15 mouse cellular contexts compared by ENCODE assay signal in genomic region chr2:121472783-121473182, GRCm38 (mm10). TPM values are rescaled to one million over a fixed set of nuclear protein-coding genes. Genes with fewer than 3 reads are reported as not detected.
DNase-seq lines count a peak whose midpoint lies in the region; ATAC-seq and TF ChIP-seq lines count a peak whose summit lies in the region.
"Not testable (repeated sequence)": the region's sequence is repeated elsewhere in the genome, so short reads cannot be mapped to it uniquely, and the experiment has no call there.
"Had no signal": no experiment of that assay in that cellular context is flagged by ENCODE, and none has a peak within 500 bp of the region (broad histone marks: within the 10 kb centered on the region; RNA-seq: fewer than 3 reads in every experiment).

No protein-coding gene starts in this region.

- DNase-seq in forebrain, embryonic 10.5 days (ENCODE audit: extremely low spot score, low spot score); heart, embryonic 10.5 days (ENCODE audit: low spot score); left cerebral cortex, adult 2 months (ENCODE audit: extremely low spot score in 1 of 2, low spot score in 2 of 2); liver, embryonic 14.5 days (ENCODE audit: low read depth in 3 of 3, low spot score in 3 of 3): not testable (repeated sequence)

- peak overlapping the region; percentile 87 for H3K4me2 ChIP-seq in hindbrain, embryonic 13.5 days
- not testable (repeated sequence) for H3K4me2 ChIP-seq in liver, embryonic 14.5 days (ENCODE audit: low read depth)

- TF ChIP-seq EP300 in liver, embryonic 14.5 days (IDR thresholded peaks at IDR 0.05; ENCODE audit: low read depth), result not testable (repeated sequence)

- not testable (repeated sequence) for H3K9me3 ChIP-seq in E14TG2a.4 (ENCODE audit: low read length); forebrain, embryonic 10.5 days; heart, embryonic 10.5 days; hindbrain, embryonic 13.5 days; liver, embryonic 14.5 days (ENCODE audit: control insufficient read depth, low read length)

- H3K9ac ChIP-seq in hindbrain, embryonic 13.5 days; liver, embryonic 14.5 days (replicated peaks): not testable (repeated sequence)

- peak overlapping the region; percentile 78 for H3K4me3 ChIP-seq in E14TG2a.4 (replicated peaks; ENCODE audit: low read length)
- H3K4me3 ChIP-seq in forebrain, embryonic 10.5 days, result peak overlapping the region; percentile 64
- 0 out of 2 replicates have a peak overlapping the region, but pooled peaks have one; percentile 66 for H3K4me3 ChIP-seq in heart, embryonic 10.5 days
- H3K4me3 ChIP-seq in hindbrain, embryonic 13.5 days, result peak overlapping the region; percentile 56; the same call in 1 of the 2 replicates
- H3K4me3 ChIP-seq in left cerebral cortex, adult 2 months, result peak overlapping the region; percentile 63
- H3K4me3 ChIP-seq in liver, embryonic 14.5 days (ENCODE audit: insufficient read depth in 1 of 2, low read depth in 2 of 2, low read length in 2 of 2), result not testable (repeated sequence)

- 94% methylated on average over 3 of the region's 3 CpGs for whole genome bisulfite sequencing in forebrain, embryonic 10.5 days
- 93% methylated on average over 3 of the region's 3 CpGs for WGBS in heart, embryonic 10.5 days
- WGBS in hindbrain, embryonic 13.5 days, result 95% methylated on average over 3 of the region's 3 CpGs
- 84% methylated on average over 3 of the region's 3 CpGs for WGBS in liver, embryonic 14.5 days (ENCODE audit: insufficient replicate concordance)

- peaks cover 16% of the 10 kb centered on the region for H3K4me1 ChIP-seq in E14TG2a.4 (replicated peaks; ENCODE audit: low read depth, low read length)
- H3K4me1 ChIP-seq in forebrain, embryonic 10.5 days; heart, embryonic 10.5 days; liver, embryonic 14.5 days (replicated peaks; ENCODE audit: control insufficient read depth in 2 of 2, insufficient read depth in 2 of 2, low read length in 1 of 2): not testable (repeated sequence)
- peaks cover 11% of the 10 kb centered on the region for H3K4me1 ChIP-seq in hindbrain, embryonic 13.5 days (replicated peaks)

- ATAC-seq in hindbrain, embryonic 13.5 days (ENCODE audit: low FRiP score); liver, embryonic 14.5 days (ENCODE audit: insufficient read depth): not testable (repeated sequence)
- ATAC-seq in megakaryocyte, adult 5-6 weeks (ENCODE audit: poor library complexity, severe bottlenecking), result 0 out of 2 replicates have a peak, but pooled peaks have one; percentile 31
- 0 out of 2 replicates have a peak, but pooled peaks have one; percentile 49 for ATAC-seq in monocyte, adult 5-6 weeks (replicated peaks; ENCODE audit: insufficient number of reproducible peaks, low FRiP score, low TSS enrichment, poor library complexity, severe bottlenecking)

- intact Hi-C loops in left cerebral cortex, adult 2 months (cut with DNase I), result not testable (repeated sequence)

- not testable (repeated sequence) for H3K27me3 ChIP-seq in E14TG2a.4 (ENCODE audit: insufficient read depth, low read length); forebrain, embryonic 10.5 days (ENCODE audit: poor library complexity, severe bottlenecking); heart, embryonic 10.5 days (ENCODE audit: insufficient read depth, poor library complexity, severe bottlenecking); hindbrain, embryonic 13.5 days; liver, embryonic 14.5 days (ENCODE audit: control insufficient read depth, insufficient read depth, low read length)

- TF ChIP-seq CTCF in E14TG2a.4 (conservative IDR thresholded peaks at IDR 0.05; ENCODE audit: low read length), result 0 out of 2 replicates have a peak, but pooled peaks have one; percentile 7
- TF ChIP-seq CTCF in left cerebral cortex, adult 2 months (IDR thresholded peaks at IDR 0.05), result not testable (repeated sequence)
- peak; percentile 14; the same call in 1 of the 2 replicates for TF ChIP-seq CTCF in liver, embryonic 14.5 days (IDR thresholded peaks at IDR 0.05; ENCODE audit: low read depth)

- H3K27ac ChIP-seq in forebrain, embryonic 10.5 days; heart, embryonic 10.5 days; hindbrain, embryonic 13.5 days; left cerebral cortex, adult 2 months; liver, embryonic 14.5 days: not testable (repeated sequence)

- H3K36me3 ChIP-seq in E14TG2a.4 (ENCODE audit: insufficient read depth, low read length), result peaks cover 14% of the 10 kb centered on the region
- H3K36me3 ChIP-seq in forebrain, embryonic 10.5 days (replicated peaks), result peaks cover 20% of the 10 kb centered on the region
- H3K36me3 ChIP-seq in heart, embryonic 10.5 days; hindbrain, embryonic 13.5 days; liver, embryonic 14.5 days (replicated peaks; ENCODE audit: control insufficient read depth, insufficient read depth, low read depth): not testable (repeated sequence)

RNA-seq across cellular contexts. Expression of gene Mfap1b, which starts 1.1 kb away (rescaled TPM):
- 53.5 and 53.7 TPM in 2 replicates for polyA plus RNA-seq in forebrain, embryonic 10.5 days (2016; fragmentation: Nextera tagmentation; extraction: Ambion mirVana)
- 45.4 and 49.3 TPM in 2 replicates for polyA plus RNA-seq in heart, embryonic 10.5 days (2016; fragmentation: Nextera tagmentation; extraction: Ambion mirVana)
- 79.2 and 79.7 TPM in 2 replicates for polyA plus RNA-seq in hindbrain, embryonic 13.5 days (2015; fragmentation: Nextera tagmentation; extraction: Ambion mirVana)
- total RNA-seq in left cerebral cortex, adult 2 months (2021), result 10 to 100 TPM; 40.9 to 41.5 TPM
- polyA plus RNA-seq in liver, embryonic 14.5 days (2012; rRNA removed), result 3.4 and 8.7 TPM in 2 replicates
- 20.1 and 22.2 TPM in 2 replicates for polyA plus RNA-seq in liver, embryonic 14.5 days (2014; fragmentation: Nextera tagmentation; extraction: Ambion mirVana)
- total RNA-seq in megakaryocyte, adult 5-6 weeks (2015), result 39.0 and 40.4 TPM in 2 replicates
- total RNA-seq in megakaryocyte, adult 5-6 weeks (2017), result 42.2 and 48.4 TPM in 2 replicates
- total RNA-seq in monocyte, adult 5-6 weeks (2017), result 89.4 to 102 TPM (median 99.0 TPM) in 3 replicates

RNA-seq across cellular contexts. Expression of gene Serinc4, which starts 16.2 kb away (rescaled TPM):
- 0.15 and 0.27 TPM in 2 replicates for polyA plus RNA-seq in forebrain, embryonic 10.5 days (2016; fragmentation: Nextera tagmentation; extraction: Ambion mirVana)
- polyA plus RNA-seq in heart, embryonic 10.5 days (2016; fragmentation: Nextera tagmentation; extraction: Ambion mirVana), result 0.09 and 0.20 TPM in 2 replicates
- 1.3 TPM in 2 replicates for polyA plus RNA-seq in hindbrain, embryonic 13.5 days (2015; fragmentation: Nextera tagmentation; extraction: Ambion mirVana)
- under 1 TPM; 0.21 to 0.54 TPM for total RNA-seq in left cerebral cortex, adult 2 months (2021)
- 0.17 and 0.22 TPM in 2 replicates for polyA plus RNA-seq in liver, embryonic 14.5 days (2012; rRNA removed)
- polyA plus RNA-seq in liver, embryonic 14.5 days (2014; fragmentation: Nextera tagmentation; extraction: Ambion mirVana), result 0.08 and 0.11 TPM in 2 replicates
- total RNA-seq in megakaryocyte, adult 5-6 weeks (2015), result not detected in 2 replicates
- total RNA-seq in megakaryocyte, adult 5-6 weeks (2017), result 0.22 TPM in 1 of 2 replicates, not detected in the other
- total RNA-seq in monocyte, adult 5-6 weeks (2017), result 6.2 to 6.5 TPM (median 6.3 TPM) in 3 replicates
- total RNA-seq: adrenal gland, postnatal 14 days; gastrocnemius, postnatal 36 days had no signal

RNA-seq across cellular contexts. Expression of gene Hypk, which starts 19.7 kb away (rescaled TPM):
- 142 and 161 TPM in 2 replicates for polyA plus RNA-seq in forebrain, embryonic 10.5 days (2016; fragmentation: Nextera tagmentation; extraction: Ambion mirVana)
- 139 and 162 TPM in 2 replicates for polyA plus RNA-seq in heart, embryonic 10.5 days (2016; fragmentation: Nextera tagmentation; extraction: Ambion mirVana)
- 111 and 119 TPM in 2 replicates for polyA plus RNA-seq in hindbrain, embryonic 13.5 days (2015; fragmentation: Nextera tagmentation; extraction: Ambion mirVana)
- total RNA-seq in left cerebral cortex, adult 2 months (2021), result 10 to 100 TPM; 22.7 to 23.1 TPM
- 22.4 and 26.8 TPM in 2 replicates for polyA plus RNA-seq in liver, embryonic 14.5 days (2012; rRNA removed)
- 72.9 and 79.2 TPM in 2 replicates for polyA plus RNA-seq in liver, embryonic 14.5 days (2014; fragmentation: Nextera tagmentation; extraction: Ambion mirVana)
- 68.9 and 78.0 TPM in 2 replicates for total RNA-seq in megakaryocyte, adult 5-6 weeks (2015)
- total RNA-seq in megakaryocyte, adult 5-6 weeks (2017), result 58.5 and 73.2 TPM in 2 replicates
- total RNA-seq in monocyte, adult 5-6 weeks (2017), result 102 to 176 TPM (median 115 TPM) in 3 replicates

RNA-seq across cellular contexts. Expression of gene Serf2, which starts 23.8 kb away (rescaled TPM):
- polyA plus RNA-seq in forebrain, embryonic 10.5 days (2016; fragmentation: Nextera tagmentation; extraction: Ambion mirVana), result 449 TPM in 2 replicates
- polyA plus RNA-seq in heart, embryonic 10.5 days (2016; fragmentation: Nextera tagmentation; extraction: Ambion mirVana), result 503 and 534 TPM in 2 replicates
- polyA plus RNA-seq in hindbrain, embryonic 13.5 days (2015; fragmentation: Nextera tagmentation; extraction: Ambion mirVana), result 391 and 404 TPM in 2 replicates
- 100 to 1,000 TPM; 152 to 164 TPM for total RNA-seq in left cerebral cortex, adult 2 months (2021)
- 345 and 412 TPM in 2 replicates for polyA plus RNA-seq in liver, embryonic 14.5 days (2012; rRNA removed)
- 279 and 297 TPM in 2 replicates for polyA plus RNA-seq in liver, embryonic 14.5 days (2014; fragmentation: Nextera tagmentation; extraction: Ambion mirVana)
- total RNA-seq in megakaryocyte, adult 5-6 weeks (2015), result 390 and 393 TPM in 2 replicates
- total RNA-seq in megakaryocyte, adult 5-6 weeks (2017), result 216 and 267 TPM in 2 replicates
- total RNA-seq in monocyte, adult 5-6 weeks (2017), result 152 to 251 TPM (median 235 TPM) in 3 replicates

RNA-seq across cellular contexts. Expression of gene Ell3, which starts 28.7 kb away (rescaled TPM):
- polyA plus RNA-seq in forebrain, embryonic 10.5 days (2016; fragmentation: Nextera tagmentation; extraction: Ambion mirVana), result 4.3 and 5.0 TPM in 2 replicates
- polyA plus RNA-seq in heart, embryonic 10.5 days (2016; fragmentation: Nextera tagmentation; extraction: Ambion mirVana), result 2.0 and 3.5 TPM in 2 replicates
- 2.5 and 2.8 TPM in 2 replicates for polyA plus RNA-seq in hindbrain, embryonic 13.5 days (2015; fragmentation: Nextera tagmentation; extraction: Ambion mirVana)
- total RNA-seq in left cerebral cortex, adult 2 months (2021), result not detected
- 0.84 and 1.1 TPM in 2 replicates for polyA plus RNA-seq in liver, embryonic 14.5 days (2012; rRNA removed)
- polyA plus RNA-seq in liver, embryonic 14.5 days (2014; fragmentation: Nextera tagmentation; extraction: Ambion mirVana), result 1.8 and 2.0 TPM in 2 replicates
- not detected in 2 replicates for total RNA-seq in megakaryocyte, adult 5-6 weeks (2015)
- total RNA-seq in megakaryocyte, adult 5-6 weeks (2017), result not detected in 2 replicates
- total RNA-seq in monocyte, adult 5-6 weeks (2017), result 1.8 to 4.3 TPM (median 3.0 TPM) in 3 replicates
- total RNA-seq: gastrocnemius, postnatal 36 days; heart, postnatal 14 days; layer of hippocampus, adult 8-10 months; layer of hippocampus, postnatal 36 days; left cerebral cortex, postnatal 14 days had no signal
- polyA plus RNA-seq: cerebellum, adult 2 months had no signal
